Mouse (Mus musculus) forebrain, embryonic 14.5 days (tissue): ENCODE results near the gene Gm28539. TPM values are rescaled to one million over a fixed set of nuclear protein-coding genes. Genes with fewer than 3 reads are reported as not detected.

Experiments used
- polyA plus RNA-seq: library from polyadenylated mRNA; unstranded; fragments of >200 nt; fragmentation: Nextera tagmentation; extraction: Ambion mirVana; gene quantifications from 2 replicates; pipeline ENCODE4 v1.2.1, GENCODE M21; 2014

Gm28539 gene
- polyA plus RNA-seq, 1 experiment from 2014 or later = not detected

Other genes with a start within 250 kb of the Gm28539 start
- gene Tbx1, start 245.9 kb upstream of the Gm28539 start, polyA plus RNA-seq = 0.48 and 0.64 TPM in 2 replicates
- 9.6 and 10.3 TPM in 2 replicates for gene Gp1bb, start 214.2 kb upstream of the Gm28539 start, polyA plus RNA-seq
- gene Gm49601, start 210.2 kb upstream of the Gm28539 start, polyA plus RNA-seq = 5.7 and 8.2 TPM in 2 replicates
- gene Sept5, start 206.6 kb upstream of the Gm28539 start, polyA plus RNA-seq = 138 and 177 TPM in 2 replicates
- gene Cldn5, start 59.7 kb upstream of the Gm28539 start, polyA plus RNA-seq = 92.0 and 98.2 TPM in 2 replicates
- 69.1 and 69.5 TPM in 2 replicates for gene Ufd1, start 24.8 kb upstream of the Gm28539 start, polyA plus RNA-seq
- gene Cdc45, start 24.6 kb upstream of the Gm28539 start, polyA plus RNA-seq = 30.3 and 34.1 TPM in 2 replicates
- gene 2510002D24Rik, start within 50 bp of the Gm28539 start, polyA plus RNA-seq = 11.2 and 15.9 TPM in 2 replicates
- 54.0 and 56.7 TPM in 2 replicates for gene Mrpl40, start 40.3 kb downstream of the Gm28539 start, polyA plus RNA-seq
- gene Hira, start 40.5 kb downstream of the Gm28539 start, polyA plus RNA-seq = 20.2 and 21.3 TPM in 2 replicates